Mouse (Mus musculus) right cerebral cortex, postnatal 10 days (tissue): ENCODE measurements around the gene Spire2.
"Not testable (repeated sequence)": the region's sequence is repeated elsewhere in the genome, so short reads cannot be mapped to it uniquely, and the experiment has no call there.

ENCODE experiments used
- DNase-seq, 2 experiments: peaks; one replicate each; pipeline ENCODE4 v3.0.0; 2021; ENCODE audit warnings: low spot score in 2 of 2

Gene Spire2

DNA sequence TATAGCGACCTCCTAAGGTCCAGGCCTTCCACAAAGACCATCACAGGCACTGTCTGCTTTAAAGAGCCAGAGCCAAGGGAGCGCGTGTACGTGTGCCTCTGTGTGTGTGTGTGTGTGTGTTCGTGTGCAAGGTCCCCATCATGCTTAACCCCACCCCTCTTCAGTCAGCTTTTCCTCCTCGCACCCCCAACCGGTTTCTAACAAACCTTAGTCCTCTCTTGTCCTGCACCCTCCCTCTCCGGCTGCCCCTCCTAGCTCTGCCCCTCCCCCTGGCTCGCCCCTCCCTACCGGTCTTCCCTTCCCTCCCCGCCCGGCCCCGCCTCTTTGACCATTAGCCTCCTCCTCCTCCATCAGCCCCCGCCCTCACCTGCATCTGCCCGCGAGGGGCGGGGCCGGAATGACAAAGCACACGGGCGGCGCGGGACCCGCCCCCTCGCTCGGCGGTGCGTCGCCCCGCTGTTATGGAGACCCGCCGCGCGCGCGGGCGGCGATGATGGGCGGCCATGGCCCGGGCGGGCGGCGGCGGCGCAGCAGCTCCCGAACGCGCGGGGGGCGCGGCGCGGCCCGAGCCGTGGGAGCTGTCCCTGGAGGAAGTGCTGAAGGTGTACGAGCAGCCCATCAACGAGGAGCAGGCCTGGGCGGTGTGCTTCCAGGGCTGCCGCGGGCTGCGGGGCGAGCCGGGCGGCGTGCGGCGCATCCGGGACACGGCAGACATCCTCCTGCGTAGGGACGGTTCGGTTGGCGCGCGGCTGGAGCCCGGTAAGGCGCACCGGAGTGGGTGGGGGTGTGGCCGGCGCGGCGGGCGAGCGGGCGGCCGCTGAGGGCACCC lies at the start of gene Spire2:
Spire2 (plus strand) TSS at position 452 of the 829 bp plus-strand sequence.
- DNase-seq: peak; percentile 87 to 88

DNA sequence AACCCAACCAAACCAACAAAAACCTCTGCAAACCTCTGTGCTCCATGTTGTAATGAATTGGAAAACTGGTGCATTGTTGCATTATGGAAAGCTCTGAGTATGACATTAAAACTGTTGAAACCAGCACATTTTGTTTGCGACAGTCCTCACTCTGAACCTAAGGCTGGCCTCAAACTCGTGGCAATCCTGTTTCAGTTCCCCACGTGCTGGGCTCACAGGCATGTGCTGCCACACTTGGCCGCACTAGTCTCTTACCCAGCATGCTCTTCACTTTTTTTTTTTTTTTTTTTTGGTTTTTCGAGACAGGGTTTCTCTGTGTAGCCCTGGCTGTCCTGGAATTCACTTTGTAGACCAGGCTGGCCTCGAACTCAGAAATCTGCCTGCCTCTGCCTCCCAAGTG lies 49.5 kb upstream of the Spire2 start:
- DNase-seq: not testable (repeated sequence)

DNA sequence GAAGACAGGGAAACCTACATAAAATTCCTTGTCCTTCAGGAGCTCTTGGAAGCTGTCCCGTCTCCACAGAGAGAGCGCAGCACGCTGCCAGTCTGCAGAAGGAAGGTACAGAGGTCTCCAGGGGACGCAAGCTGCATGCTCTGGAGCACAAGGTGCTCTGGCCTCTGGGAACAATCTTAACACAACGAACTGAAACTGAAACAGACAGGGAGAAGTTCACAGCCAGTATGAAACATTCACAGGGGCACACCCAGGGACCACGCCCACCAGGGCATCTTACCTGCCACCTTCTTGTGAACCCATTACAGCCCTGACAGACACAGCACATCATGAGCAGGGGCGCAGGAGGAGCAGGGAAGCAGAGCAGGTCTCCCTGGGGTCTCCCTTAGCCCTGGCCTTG lies 48.5 kb upstream of the Spire2 start:
- no peak for DNase-seq

DNA sequence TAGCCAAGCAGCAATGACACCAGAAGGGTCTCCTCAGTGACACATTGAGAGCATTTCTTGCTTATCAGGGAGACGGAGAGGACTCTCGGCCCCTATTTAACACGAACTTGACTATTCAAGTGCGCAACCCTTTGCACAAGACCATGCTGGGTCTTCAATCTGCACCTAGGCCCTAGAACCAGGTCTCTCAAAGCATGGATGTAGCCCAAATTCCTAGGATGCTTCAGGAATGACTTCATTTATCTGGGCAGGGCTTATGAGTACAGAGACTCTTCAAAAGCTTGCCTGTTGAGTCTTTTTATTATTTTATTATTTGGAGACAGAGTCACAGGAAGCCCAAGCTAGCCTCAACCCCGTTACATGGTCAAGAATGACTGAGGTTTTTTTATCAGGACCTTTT lies 48.0 kb upstream of the Spire2 start:
- no peak for DNase-seq

DNA sequence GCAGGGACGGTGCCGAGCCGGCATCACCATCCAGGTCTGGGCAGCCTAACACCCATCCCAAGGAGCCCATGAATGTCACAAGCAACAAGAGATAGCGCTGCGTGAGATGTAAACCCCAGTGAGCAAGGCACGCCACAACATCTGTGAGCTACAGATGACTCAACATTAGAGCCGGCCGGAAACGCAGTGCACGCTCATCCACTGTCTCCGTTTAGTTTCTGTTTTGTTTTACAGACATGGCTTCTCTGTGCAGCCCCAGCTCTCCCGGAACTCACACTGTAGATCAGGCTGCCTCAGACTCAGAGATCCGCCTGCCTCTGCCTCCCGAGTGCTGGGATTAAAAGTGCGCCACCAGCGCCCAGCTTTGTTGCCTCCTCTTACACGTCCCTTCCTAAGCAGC lies 45.2 kb upstream of the Spire2 start:
- no peak for DNase-seq

GRCm38 (mm10) chr8:123290166-123290565 lies 42.3 kb upstream of the Spire2 start:
- peak; percentile 45 to 62 for DNase-seq

GRCm38 (mm10) chr8:123290679-123291078 lies 41.8 kb upstream of the Spire2 start:
- DNase-seq: no peak

DNA sequence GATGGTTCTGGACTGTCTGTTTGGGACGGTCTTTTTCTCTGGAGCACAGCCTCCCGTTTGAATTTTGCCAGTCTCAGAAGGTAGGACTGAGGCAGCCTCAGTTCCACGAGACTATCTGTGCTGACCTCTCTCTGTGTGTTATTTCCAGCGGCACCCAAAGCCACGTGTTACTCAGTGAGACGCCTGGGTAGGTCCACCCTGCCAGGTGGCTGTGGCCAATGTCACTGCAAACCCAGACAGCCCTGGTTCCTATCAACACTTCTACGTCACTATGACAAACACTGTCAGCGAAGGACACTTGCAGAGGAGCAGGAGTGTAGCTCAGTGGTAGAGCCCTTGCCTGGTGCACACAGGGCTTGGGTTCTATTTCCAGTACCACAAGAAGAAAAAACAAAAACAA lies 40.8 kb upstream of the Spire2 start:
- DNase-seq: no peak

- DNase-seq: no peak
Measured at GRCm38 (mm10) chr8:123292281-123292680, 40.2 kb upstream of the Spire2 start.

GRCm38 (mm10) chr8:123292785-123293184 lies 39.7 kb upstream of the Spire2 start:
- DNase-seq: no peak

GRCm38 (mm10) chr8:123298301-123298700 lies 34.2 kb upstream of the Spire2 start:
- DNase-seq: no peak

DNA sequence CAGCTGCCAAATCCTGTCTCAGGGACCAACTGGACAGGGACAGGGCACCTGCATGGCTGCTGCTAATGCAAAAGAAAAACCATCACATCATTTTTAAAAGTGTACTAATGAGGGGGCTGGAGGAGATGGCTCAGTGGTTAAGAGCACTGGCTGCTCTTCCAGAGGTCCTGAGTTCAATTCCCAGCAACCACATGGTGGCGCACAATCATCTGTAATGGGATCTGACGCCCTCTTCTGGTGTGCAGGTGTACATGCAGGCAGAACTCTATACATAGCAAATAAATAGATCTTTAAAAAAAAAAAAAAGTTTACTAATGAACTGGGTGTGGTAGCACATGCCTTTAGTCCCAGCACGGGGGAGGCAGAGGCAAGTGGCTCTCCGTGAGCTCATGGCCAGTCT lies 23.8 kb upstream of the Spire2 start:
- DNase-seq: no peak

DNA sequence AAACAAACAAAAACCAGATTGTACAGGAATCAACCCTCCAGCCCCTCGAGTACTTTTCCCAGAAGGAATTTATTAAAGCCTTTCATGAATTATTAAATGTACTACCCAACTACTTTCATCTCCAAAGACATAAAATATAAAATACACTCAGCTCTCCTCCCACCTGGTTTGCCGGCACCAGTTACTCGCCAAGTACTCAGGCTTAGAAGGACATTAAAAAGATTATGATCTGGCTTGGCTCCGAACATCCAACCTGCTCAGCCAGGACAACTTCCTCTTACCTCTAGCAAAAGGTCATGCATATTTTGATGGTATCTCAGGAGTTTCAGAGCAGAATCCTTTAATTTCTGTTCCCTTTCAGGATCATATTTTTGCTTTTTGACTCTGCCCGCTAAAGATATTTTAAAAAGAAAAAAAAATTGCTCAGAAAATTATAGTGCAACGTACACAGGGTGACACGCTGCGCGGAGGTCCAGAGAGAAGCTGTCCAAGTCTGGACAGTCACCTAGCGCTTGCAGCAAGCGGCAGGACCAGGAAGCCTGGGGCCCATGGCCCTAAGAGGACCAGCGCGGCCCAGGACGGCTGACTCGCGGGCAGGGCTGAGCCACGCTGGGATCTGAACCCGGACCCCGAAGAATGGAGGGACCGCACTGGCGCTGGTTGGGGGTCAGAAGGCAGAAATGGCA lies 14.6 kb upstream of the Spire2 start:
- DNase-seq: no peak

GRCm38 (mm10) chr8:123318467-123318911 lies 14.0 kb upstream of the Spire2 start, which contains the start of gene Fanca:
Gene Fanca, minus strand, starts transcription at chr8:123318576.
- DNase-seq: peak; percentile 95 to 96

- DNase-seq: no peak
Measured at GRCm38 (mm10) chr8:123319522-123320164, 12.9 kb upstream of the Spire2 start.

DNA sequence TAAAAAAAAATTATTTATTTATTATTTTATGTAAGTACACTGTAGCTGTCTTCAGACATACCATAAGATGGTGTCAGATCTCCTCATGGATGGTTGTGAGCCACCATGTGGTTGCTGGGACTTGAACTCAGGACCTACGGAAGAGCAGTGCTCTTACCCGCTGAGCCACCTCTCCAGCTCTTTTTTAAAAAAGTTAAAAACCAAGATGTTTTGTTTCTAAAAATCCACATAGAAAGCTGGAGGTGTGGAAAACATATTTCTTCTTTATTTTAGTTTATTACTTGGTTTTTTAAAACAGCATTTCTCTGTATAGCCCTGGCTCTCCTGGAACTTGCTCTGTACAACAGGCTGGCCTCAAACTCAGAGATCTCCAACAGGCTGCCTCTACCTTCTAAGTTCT lies 4.0 kb upstream of the Spire2 start:
- DNase-seq: no peak

DNA sequence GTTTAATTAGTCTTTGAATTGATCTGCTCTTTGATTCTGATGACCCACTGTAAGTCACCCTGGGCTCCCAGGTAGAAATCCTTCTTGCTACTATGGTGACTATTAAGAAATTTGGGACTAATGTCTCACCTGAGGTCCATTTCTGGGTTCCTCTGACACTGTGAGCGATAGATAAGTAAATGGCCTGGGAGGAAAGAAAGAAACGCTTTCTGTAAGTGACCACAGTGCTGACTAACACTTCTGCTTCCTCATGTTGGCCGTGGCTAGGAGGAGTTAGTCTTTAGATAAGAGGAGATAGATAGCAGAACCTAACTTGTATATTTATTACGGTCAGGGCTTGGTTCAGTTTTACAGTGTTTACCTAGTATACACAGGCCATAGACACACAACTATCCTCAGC lies 3.2 kb upstream of the Spire2 start:
- no peak for DNase-seq

DNA sequence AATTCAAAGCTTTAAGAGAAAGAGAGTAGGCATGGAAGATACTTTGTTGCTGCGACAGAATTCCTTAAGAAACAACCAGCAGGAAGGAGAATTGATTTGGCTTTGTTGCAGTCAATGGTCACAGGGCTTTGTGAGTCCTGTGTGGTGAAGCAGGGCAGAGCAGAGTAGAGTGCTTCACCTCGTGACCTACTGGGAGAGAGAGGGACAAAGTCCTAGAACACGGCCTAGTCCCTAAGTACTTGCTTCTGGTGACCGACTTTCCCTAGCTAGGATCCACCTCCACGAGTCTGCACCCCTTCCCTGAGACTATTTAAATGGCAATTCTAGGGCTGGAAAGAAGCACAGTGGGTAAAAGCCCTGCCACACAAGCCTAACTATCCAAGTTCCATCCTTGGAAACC lies 2.6 kb upstream of the Spire2 start:
- DNase-seq: no peak

DNA sequence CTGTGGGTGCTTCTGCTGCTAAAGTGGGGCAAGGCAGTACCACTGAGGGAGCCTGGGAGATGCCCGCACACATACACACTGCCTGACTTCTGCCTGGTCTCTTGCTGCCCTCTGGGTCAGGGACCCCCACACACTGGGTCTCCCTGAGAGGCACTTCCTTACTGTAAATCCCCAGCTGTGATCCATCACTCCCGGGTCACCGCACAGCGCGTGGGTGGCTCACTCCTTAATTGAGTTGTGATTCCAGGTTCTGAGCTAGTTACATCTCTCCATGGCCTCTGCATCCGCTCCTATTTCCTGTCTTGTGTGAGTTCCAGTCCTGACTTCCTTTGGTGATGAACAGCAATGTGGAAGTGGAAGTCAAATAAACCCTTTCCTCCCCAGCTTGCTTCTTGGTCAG lies 1.8 kb upstream of the Spire2 start:
- DNase-seq: no peak

- DNase-seq: no peak
Measured at GRCm38 (mm10) chr8:123331301-123331700, 1.2 kb upstream of the Spire2 start.

DNA sequence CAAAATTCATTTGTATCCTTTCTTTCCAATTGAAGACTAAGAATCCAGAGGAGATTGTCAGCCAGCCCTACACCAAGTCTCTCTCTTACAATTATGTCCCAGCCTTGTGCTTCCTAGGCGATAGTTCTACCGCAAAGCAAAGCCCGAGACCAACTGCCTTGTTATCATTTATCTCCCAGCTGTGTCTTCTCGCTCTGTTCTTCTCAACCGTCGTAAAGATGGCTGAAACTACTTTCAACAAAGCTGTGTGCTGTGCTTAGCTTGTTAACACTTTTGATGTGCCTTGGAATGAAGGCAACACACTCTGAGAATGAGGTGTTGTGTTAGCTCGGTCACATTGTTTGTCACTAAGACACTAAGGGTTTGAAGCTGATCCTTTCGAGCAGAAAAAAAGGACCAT lies 703 bp upstream of the Spire2 start:
- DNase-seq: no peak

DNA sequence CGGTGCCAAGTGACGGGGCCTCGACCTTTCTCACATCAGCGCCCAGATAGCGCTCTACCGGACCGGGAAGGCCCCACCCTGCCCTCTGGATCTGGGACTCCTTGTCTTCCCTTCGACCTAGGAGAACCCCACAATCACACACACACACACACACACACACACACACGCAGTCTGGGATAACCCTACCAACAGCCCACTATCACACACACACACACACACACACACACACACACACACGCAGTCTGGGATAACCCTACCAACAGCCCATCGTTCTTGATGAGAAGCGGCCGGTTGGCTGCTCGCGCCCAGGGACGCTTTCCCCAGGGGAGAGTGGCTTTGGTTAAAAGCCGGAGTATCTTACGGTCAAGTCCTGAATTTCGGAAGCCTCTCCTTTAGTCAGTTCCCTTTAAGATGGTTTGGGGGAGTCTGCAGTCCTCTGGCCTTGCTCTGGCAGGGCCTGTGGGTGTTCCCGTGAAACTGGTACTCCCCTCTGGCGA lies 626 bp downstream of the Spire2 start:
- peak in 1 of 2 experiments; percentile 48 for DNase-seq
